Mouse (Mus musculus): ENCODE data around the gene Gm8369. TPM values are rescaled to one million over a fixed set of nuclear protein-coding genes. Genes with fewer than 3 reads are reported as not detected.
"Not testable (repeated sequence)": the region's sequence is repeated elsewhere in the genome, so short reads cannot be mapped to it uniquely, and the experiment has no call there.

Gene Gm8369
- polyA plus RNA-seq, 1 experiment from 2014 or later = not detected

GRCm38 (mm10) chr19:11485266-11485665 is 472 bp upstream of the Gm8369 start:
- ATAC-seq = no peak
- 27% methylated on average over 3 of the region's 3 CpGs for WGBS (ENCODE audit: insufficient replicate concordance)

GRCm38 (mm10) chr19:11486599-11486998 is 861 bp downstream of the Gm8369 start:
- no peak overlapping the region for H3K4me2 ChIP-seq
- H3K27ac ChIP-seq = no peak overlapping the region
- no peak for ATAC-seq
- no peak overlapping the region for H3K4me3 ChIP-seq
- no peaks in the 10 kb centered on the region for H3K27me3 ChIP-seq (replicated peaks)
- H3K4me1 ChIP-seq = no peaks in the 10 kb centered on the region
- 61% methylated on average over 1 of the region's 1 CpGs for WGBS (ENCODE audit: insufficient replicate concordance)
- no peak overlapping the region for H3K9ac ChIP-seq
- no peaks in the 10 kb centered on the region for H3K9me3 ChIP-seq (replicated peaks)
- H3K36me3 ChIP-seq = no peaks in the 10 kb centered on the region

More at GRCm38 (mm10) chr19:11485266-11485665, 472 bp upstream of the Gm8369 start:
- H3K9ac ChIP-seq = no peak overlapping the region
- no peak overlapping the region for H3K27ac ChIP-seq
- no peaks in the 10 kb centered on the region for H3K36me3 ChIP-seq
- no peaks in the 10 kb centered on the region for H3K27me3 ChIP-seq (replicated peaks)
- H3K4me1 ChIP-seq = no peaks in the 10 kb centered on the region
- no peak overlapping the region for H3K4me3 ChIP-seq
- H3K9me3 ChIP-seq (replicated peaks) = no peaks in the 10 kb centered on the region
- no peak overlapping the region for H3K4me2 ChIP-seq

- 51% methylated on average over 4 of the region's 4 CpGs for WGBS (ENCODE audit: insufficient replicate concordance)
- Histone ChIP-seq H3K4me2 (no peak overlapping the region), H3K4me3 (no peak overlapping the region), H3K36me3 (no peaks in the 10 kb centered on the region), H3K9me3 (replicated peaks) (no peaks in the 10 kb centered on the region), H3K9ac (no peak overlapping the region), H3K27ac (no peak overlapping the region), H3K4me1 (no peaks in the 10 kb centered on the region), H3K27me3 (replicated peaks) (no peaks in the 10 kb centered on the region)
- ATAC-seq = no peak
These were observed 5.9 kb downstream of the Gm8369 start for GRCm38 (mm10) chr19:11491406-11492189.

- no peak for ATAC-seq
- Histone ChIP-seq H3K9ac (no peak overlapping the region), H3K4me3 (no peak overlapping the region), H3K27me3 (replicated peaks) (no peaks in the 10 kb centered on the region), H3K4me1 (no peaks in the 10 kb centered on the region), H3K9me3 (replicated peaks) (no peaks in the 10 kb centered on the region), H3K27ac (no peak overlapping the region), H3K36me3 (no peaks in the 10 kb centered on the region), H3K4me2 (no peak overlapping the region)
- 54% methylated on average over 1 of the region's 1 CpGs for WGBS (ENCODE audit: insufficient replicate concordance)
These were observed 6.9 kb downstream of the Gm8369 start for GRCm38 (mm10) chr19:11492671-11493070.

GRCm38 (mm10) chr19:11494519-11494918 is 8.8 kb downstream of the Gm8369 start:
- Histone ChIP-seq H3K36me3 (no peaks in the 10 kb centered on the region), H3K4me3 (no peak overlapping the region), H3K9me3 (replicated peaks) (no peaks in the 10 kb centered on the region), H3K4me1 (no peaks in the 10 kb centered on the region), H3K27ac (no peak overlapping the region), H3K27me3 (replicated peaks) (no peaks in the 10 kb centered on the region), H3K9ac (no peak overlapping the region), H3K4me2 (no peak overlapping the region)
- WGBS (ENCODE audit: insufficient replicate concordance) = 72% methylated on average over 3 of the region's 3 CpGs
- ATAC-seq = no peak

GRCm38 (mm10) chr19:11496361-11496760 is 10.6 kb downstream of the Gm8369 start:
- H3K4me2 ChIP-seq = no peak overlapping the region
- no peaks in the 10 kb centered on the region for H3K27me3 ChIP-seq (replicated peaks)
- no peak for ATAC-seq
- WGBS (ENCODE audit: insufficient replicate concordance) = 64% methylated on average over 6 of the region's 6 CpGs
- H3K27ac ChIP-seq = no peak overlapping the region
- no peaks in the 10 kb centered on the region for H3K9me3 ChIP-seq (replicated peaks)
- H3K9ac ChIP-seq = no peak overlapping the region
- H3K4me1 ChIP-seq = no peaks in the 10 kb centered on the region
- no peaks in the 10 kb centered on the region for H3K36me3 ChIP-seq
- no peak overlapping the region for H3K4me3 ChIP-seq

GRCm38 (mm10) chr19:11497300-11497699 is 11.6 kb downstream of the Gm8369 start:
- not testable (repeated sequence) for H3K4me1 ChIP-seq; ATAC-seq; H3K4me2 ChIP-seq; H3K9me3 ChIP-seq (replicated peaks); H3K4me3 ChIP-seq; H3K27ac ChIP-seq; H3K36me3 ChIP-seq; H3K27me3 ChIP-seq (replicated peaks); H3K9ac ChIP-seq
- 49% methylated on average over 1 of the region's 1 CpGs for WGBS (ENCODE audit: insufficient replicate concordance)

GRCm38 (mm10) chr19:11500796-11501195 is 15.1 kb downstream of the Gm8369 start:
- Histone ChIP-seq H3K9ac (no peak overlapping the region), H3K9me3 (replicated peaks) (no peaks in the 10 kb centered on the region), H3K4me2 (no peak overlapping the region), H3K27me3 (replicated peaks) (no peaks in the 10 kb centered on the region), H3K4me3 (no peak overlapping the region), H3K36me3 (no peaks in the 10 kb centered on the region), H3K27ac (no peak overlapping the region), H3K4me1 (no peaks in the 10 kb centered on the region)
- 53% methylated on average over 1 of the region's 1 CpGs for WGBS (ENCODE audit: insufficient replicate concordance)
- ATAC-seq = no peak

GRCm38 (mm10) chr19:11501326-11501725 is 15.6 kb downstream of the Gm8369 start:
- Histone ChIP-seq H3K9me3 (replicated peaks) (no peaks in the 10 kb centered on the region), H3K4me3 (no peak overlapping the region), H3K27me3 (replicated peaks) (no peaks in the 10 kb centered on the region), H3K9ac (no peak overlapping the region), H3K4me1 (no peaks in the 10 kb centered on the region), H3K36me3 (no peaks in the 10 kb centered on the region), H3K4me2 (no peak overlapping the region), H3K27ac (no peak overlapping the region)
- no peak for ATAC-seq
- 70% methylated on average over 4 of the region's 4 CpGs for WGBS (ENCODE audit: insufficient replicate concordance)

GRCm38 (mm10) chr19:11504857-11505256 is 19.1 kb downstream of the Gm8369 start:
- Histone ChIP-seq H3K4me1 (no peaks in the 10 kb centered on the region), H3K9me3 (replicated peaks) (no peaks in the 10 kb centered on the region), H3K4me3 (no peak overlapping the region), H3K27me3 (replicated peaks) (no peaks in the 10 kb centered on the region), H3K36me3 (no peaks in the 10 kb centered on the region), H3K27ac (no peak overlapping the region), H3K4me2 (no peak overlapping the region), H3K9ac (no peak overlapping the region)
- no peak for ATAC-seq
- 67% methylated on average over 1 of the region's 1 CpGs for WGBS (ENCODE audit: insufficient replicate concordance)

- no peak for ATAC-seq
- no peak overlapping the region for H3K9ac ChIP-seq
- no peaks in the 10 kb centered on the region for H3K4me1 ChIP-seq
- no peaks in the 10 kb centered on the region for H3K27me3 ChIP-seq (replicated peaks)
- no peaks in the 10 kb centered on the region for H3K36me3 ChIP-seq
- no peak overlapping the region for H3K4me3 ChIP-seq
- H3K27ac ChIP-seq = no peak overlapping the region
- no peaks in the 10 kb centered on the region for H3K9me3 ChIP-seq (replicated peaks)
- H3K4me2 ChIP-seq = no peak overlapping the region
- WGBS (ENCODE audit: insufficient replicate concordance) = 38% methylated on average over 1 of the region's 1 CpGs
These were observed 27.7 kb downstream of the Gm8369 start for GRCm38 (mm10) chr19:11513458-11513857.

GRCm38 (mm10) chr19:11516246-11516645 is 30.5 kb downstream of the Gm8369 start, which contains the start of gene Ms4a6b:
Gene Ms4a6b (plus strand): TSS chr19:11516512.
- Histone ChIP-seq H3K27ac (no peak within 1 kb of the TSS), H3K9me3 (replicated peaks) (no peaks in the 10 kb centered on the region), H3K9ac (no peak within 1 kb of the TSS), H3K4me3 (no peak within 1 kb of the TSS), H3K27me3 (replicated peaks) (no peaks in the 10 kb centered on the region), H3K4me2 (no peak within 1 kb of the TSS), H3K4me1 (no peaks in the 10 kb centered on the region), H3K36me3 (no peaks in the 10 kb centered on the region)
- ATAC-seq = no peak

- Histone ChIP-seq H3K9ac (no peak overlapping the region), H3K4me2 (no peak overlapping the region), H3K27me3 (replicated peaks) (no peaks in the 10 kb centered on the region), H3K4me1 (no peaks in the 10 kb centered on the region), H3K9me3 (replicated peaks) (no peaks in the 10 kb centered on the region), H3K36me3 (no peaks in the 10 kb centered on the region), H3K27ac (no peak overlapping the region), H3K4me3 (no peak overlapping the region)
- 31% methylated on average over 4 of the region's 4 CpGs for WGBS (ENCODE audit: insufficient replicate concordance)
- no peak for ATAC-seq
These were observed 31.1 kb downstream of the Gm8369 start for GRCm38 (mm10) chr19:11516845-11517244.

Data from liver, embryonic 12.5 days (tissue).